Mouse (Mus musculus): ENCODE data around the gene Acta2. TPM values are rescaled to one million over a fixed set of nuclear protein-coding genes. Genes with fewer than 3 reads are reported as not detected.

Acta2 gene
- polyA plus RNA-seq, 1 experiment = 39.0 TPM

DNA sequence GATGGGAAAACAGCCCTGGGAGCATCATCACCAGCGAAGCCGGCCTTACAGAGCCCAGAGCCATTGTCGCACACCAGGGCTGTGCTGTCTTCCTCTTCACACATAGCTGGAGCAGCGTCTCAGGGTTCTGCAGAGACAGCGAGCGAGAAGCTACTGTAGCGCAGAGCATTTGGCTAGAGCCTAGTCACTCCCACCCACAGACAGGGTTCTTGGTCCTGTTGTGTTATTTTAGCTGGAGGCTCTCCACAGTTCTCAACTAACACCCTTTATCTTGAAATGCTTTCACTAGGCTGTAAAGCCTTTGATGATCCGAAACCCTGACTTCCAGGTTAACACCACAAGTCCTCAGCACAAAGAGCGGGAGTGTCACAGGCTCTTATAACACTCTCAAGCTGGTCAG is 2.9 kb downstream of the Acta2 start:
- Histone ChIP-seq H3K27ac (ENCODE audit: insufficient read depth, low read length) (no peak overlapping the region), H3K4me3 (ENCODE audit: insufficient read depth, low read length) (no peak overlapping the region), H3K4me1 (ENCODE audit: control insufficient read depth, insufficient read depth, low read length) (no peaks in the 10 kb centered on the region; the same call in 1 of the 2 replicates)
- TF ChIP-seq CTCF (IDR thresholded peaks at IDR 0.05; ENCODE audit: extremely low read depth, insufficient read depth, low read length) (no peak), POLR2A (IDR thresholded peaks at IDR 0.05; ENCODE audit: extremely low read depth, insufficient read depth, low read length) (no peak)

DNA sequence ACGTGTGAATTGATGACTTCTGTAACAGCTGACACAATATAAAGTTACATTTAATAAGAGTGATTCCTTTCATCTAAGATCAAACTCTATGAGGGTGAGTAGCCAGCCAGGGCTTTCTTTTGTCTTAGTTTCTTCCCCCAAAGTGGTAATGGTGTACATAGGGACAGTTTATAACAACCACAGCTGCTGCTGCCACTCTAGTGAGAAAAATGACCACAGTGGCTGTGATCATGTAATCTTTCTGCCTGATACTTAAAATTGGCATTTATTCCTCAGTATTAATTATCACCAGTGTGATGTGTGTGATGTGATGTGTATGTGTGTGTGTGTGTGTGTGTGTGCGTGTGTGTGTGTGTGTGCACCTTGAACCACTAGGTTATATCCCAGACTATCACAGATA is 3.5 kb downstream of the Acta2 start:
- Histone ChIP-seq H3K27ac (ENCODE audit: insufficient read depth, low read length) (no peak overlapping the region), H3K4me3 (ENCODE audit: insufficient read depth, low read length) (no peak overlapping the region), H3K4me1 (ENCODE audit: control insufficient read depth, insufficient read depth, low read length) (no peaks in the 10 kb centered on the region; the same call in 1 of the 2 replicates)
- TF ChIP-seq POLR2A (IDR thresholded peaks at IDR 0.05; ENCODE audit: extremely low read depth, insufficient read depth, low read length) = no peak
- no peak for TF ChIP-seq CTCF (IDR thresholded peaks at IDR 0.05; ENCODE audit: extremely low read depth, insufficient read depth, low read length)

DNA sequence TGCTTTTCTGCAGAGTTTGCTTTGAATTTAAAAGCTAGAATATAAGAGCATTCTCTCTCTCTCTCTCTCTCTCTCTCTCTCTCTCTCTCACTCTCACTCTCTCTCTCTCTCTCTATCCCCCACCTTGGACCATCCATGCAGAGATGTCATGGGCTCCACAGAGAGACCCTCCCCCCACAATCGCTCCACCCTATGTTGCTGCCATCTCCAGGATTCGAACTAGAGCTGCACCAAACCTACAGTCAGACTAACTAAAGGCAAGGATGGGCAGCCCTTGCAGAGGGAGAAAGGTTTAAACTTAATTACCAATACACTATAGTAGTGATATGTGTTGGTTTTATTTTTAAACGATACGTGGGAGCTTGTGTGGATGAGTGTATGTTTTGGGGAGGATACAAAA is 4.8 kb downstream of the Acta2 start:
- Histone ChIP-seq H3K4me1 (ENCODE audit: control insufficient read depth, insufficient read depth, low read length) (no peaks in the 10 kb centered on the region; the same call in 1 of the 2 replicates), H3K27ac (ENCODE audit: insufficient read depth, low read length) (no peak overlapping the region), H3K4me3 (ENCODE audit: insufficient read depth, low read length) (no peak overlapping the region)
- TF ChIP-seq POLR2A (IDR thresholded peaks at IDR 0.05; ENCODE audit: extremely low read depth, insufficient read depth, low read length) = no peak
- no peak for TF ChIP-seq CTCF (IDR thresholded peaks at IDR 0.05; ENCODE audit: extremely low read depth, insufficient read depth, low read length)

DNA sequence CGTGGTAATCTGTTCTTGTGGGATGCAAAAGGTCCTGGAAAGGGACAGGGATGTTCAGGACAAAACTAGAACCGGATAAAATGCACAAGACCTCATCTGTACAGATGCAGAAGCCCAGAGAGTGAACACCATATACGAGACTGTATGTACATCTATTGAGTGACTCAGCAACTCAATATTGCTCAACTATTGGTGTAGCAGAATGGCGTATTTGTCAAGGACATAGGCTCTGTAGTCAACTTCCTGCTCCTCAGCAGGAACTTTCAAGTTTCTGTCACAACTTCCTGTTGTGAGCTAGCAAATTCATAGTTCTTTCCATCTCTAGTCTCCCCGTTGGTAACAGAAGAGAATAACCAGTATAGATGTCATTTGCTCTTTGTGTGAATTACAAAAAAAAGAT is 6.8 kb downstream of the Acta2 start:
- Histone ChIP-seq H3K4me1 (ENCODE audit: control insufficient read depth, insufficient read depth, low read length) (no peaks in the 10 kb centered on the region; the same call in 1 of the 2 replicates), H3K4me3 (ENCODE audit: insufficient read depth, low read length) (no peak overlapping the region)

DNA sequence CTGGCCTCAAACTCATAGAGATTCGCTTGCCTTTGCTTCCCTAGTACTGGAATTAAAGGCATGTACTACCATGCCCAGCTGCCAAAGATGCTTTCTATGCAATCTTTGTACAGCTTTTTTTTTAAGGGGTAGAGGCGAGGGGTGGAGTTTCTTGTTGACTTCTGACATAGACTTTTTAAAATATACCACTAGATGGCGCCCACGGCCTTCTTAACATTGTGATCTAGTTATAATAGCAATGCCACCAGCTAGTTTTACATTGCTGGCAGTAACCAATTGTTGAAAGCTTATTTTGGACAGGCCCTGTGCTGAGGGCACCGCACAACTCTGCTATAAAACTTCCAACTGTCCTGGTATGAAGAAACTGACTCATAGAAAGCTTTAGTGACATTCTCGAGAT is 11.3 kb downstream of the Acta2 start:
- no peak overlapping the region for H3K4me3 ChIP-seq (ENCODE audit: insufficient read depth, low read length)
- TF ChIP-seq CTCF (IDR thresholded peaks at IDR 0.05; ENCODE audit: extremely low read depth, insufficient read depth, low read length) (peak; percentile 36; the same call in 1 of the 2 replicates), POLR2A (IDR thresholded peaks at IDR 0.05; ENCODE audit: extremely low read depth, insufficient read depth, low read length) (no peak)
- no peaks in the 10 kb centered on the region for H3K4me1 ChIP-seq (ENCODE audit: control insufficient read depth, insufficient read depth, low read length)
- H3K27ac ChIP-seq (ENCODE audit: insufficient read depth, low read length) = no peak overlapping the region

More for the DNA sequence above, 6.8 kb downstream of the Acta2 start:
- no peak overlapping the region for H3K27ac ChIP-seq (ENCODE audit: insufficient read depth, low read length)
- TF ChIP-seq POLR2A (IDR thresholded peaks at IDR 0.05; ENCODE audit: extremely low read depth, insufficient read depth, low read length) (no peak), CTCF (IDR thresholded peaks at IDR 0.05; ENCODE audit: extremely low read depth, insufficient read depth, low read length) (no peak)

DNA sequence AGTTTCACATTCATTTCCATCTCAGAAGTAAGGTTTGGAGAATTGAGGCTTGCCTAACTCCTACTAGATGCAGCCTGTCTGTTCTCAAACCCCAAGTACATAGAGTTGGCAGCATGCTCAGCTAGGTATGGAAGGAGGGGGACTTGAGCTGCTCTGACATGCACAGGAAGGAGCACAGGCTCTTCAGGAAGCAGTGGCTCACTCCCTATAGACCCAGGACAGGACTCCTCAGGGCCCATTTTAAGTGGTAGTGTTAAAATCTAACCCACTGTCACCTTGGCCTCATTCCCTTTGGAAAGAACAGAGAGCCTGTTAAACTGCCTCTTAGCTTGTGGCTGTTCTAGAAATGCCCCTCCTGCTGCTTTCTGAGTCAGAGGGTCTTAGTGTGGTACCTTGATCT is 12.5 kb downstream of the Acta2 start:
- Histone ChIP-seq H3K27ac (ENCODE audit: insufficient read depth, low read length) (no peak overlapping the region), H3K4me1 (ENCODE audit: control insufficient read depth, insufficient read depth, low read length) (no peaks in the 10 kb centered on the region), H3K4me3 (ENCODE audit: insufficient read depth, low read length) (no peak overlapping the region)
- TF ChIP-seq CTCF (IDR thresholded peaks at IDR 0.05; ENCODE audit: extremely low read depth, insufficient read depth, low read length) (no peak), POLR2A (IDR thresholded peaks at IDR 0.05; ENCODE audit: extremely low read depth, insufficient read depth, low read length) (no peak)

DNA sequence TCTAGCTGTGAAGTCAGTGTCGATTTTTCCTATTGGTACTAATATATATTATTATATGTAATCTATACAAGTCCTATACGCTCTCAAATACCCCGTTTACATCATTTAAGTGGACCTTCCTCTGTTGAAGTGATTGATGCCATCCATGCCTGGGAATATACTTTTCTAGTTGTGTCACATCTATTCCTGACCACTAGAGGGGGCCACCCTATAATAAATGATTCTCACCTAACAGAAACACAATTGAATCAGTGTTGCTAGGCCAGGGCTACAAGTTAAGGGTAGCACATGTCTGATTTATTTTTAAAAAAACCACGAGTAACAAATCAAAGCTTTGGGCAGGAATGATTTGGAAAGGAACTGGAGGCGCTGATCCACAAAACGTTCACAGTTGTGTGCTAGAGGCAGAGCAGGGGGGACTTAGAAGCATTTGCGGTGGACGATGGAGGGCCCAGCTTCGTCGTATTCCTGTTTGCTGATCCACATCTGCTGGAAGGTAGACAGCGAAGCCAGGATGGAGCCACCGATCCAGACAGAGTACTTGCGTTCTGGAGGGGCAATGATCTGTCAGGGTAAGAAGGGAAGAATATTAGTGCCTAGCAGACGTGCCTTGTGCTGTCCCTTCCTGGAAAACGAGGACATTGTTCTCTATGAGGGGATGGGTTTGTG is 14.0 kb downstream of the Acta2 start:
- no peak for TF ChIP-seq POLR2A (IDR thresholded peaks at IDR 0.05; ENCODE audit: extremely low read depth, insufficient read depth, low read length)
- 0 out of 2 replicates have a peak, but pooled peaks have one; percentile 11 for TF ChIP-seq CTCF (IDR thresholded peaks at IDR 0.05; ENCODE audit: extremely low read depth, insufficient read depth, low read length)
- H3K27ac ChIP-seq (ENCODE audit: insufficient read depth, low read length) = no peak overlapping the region

DNA sequence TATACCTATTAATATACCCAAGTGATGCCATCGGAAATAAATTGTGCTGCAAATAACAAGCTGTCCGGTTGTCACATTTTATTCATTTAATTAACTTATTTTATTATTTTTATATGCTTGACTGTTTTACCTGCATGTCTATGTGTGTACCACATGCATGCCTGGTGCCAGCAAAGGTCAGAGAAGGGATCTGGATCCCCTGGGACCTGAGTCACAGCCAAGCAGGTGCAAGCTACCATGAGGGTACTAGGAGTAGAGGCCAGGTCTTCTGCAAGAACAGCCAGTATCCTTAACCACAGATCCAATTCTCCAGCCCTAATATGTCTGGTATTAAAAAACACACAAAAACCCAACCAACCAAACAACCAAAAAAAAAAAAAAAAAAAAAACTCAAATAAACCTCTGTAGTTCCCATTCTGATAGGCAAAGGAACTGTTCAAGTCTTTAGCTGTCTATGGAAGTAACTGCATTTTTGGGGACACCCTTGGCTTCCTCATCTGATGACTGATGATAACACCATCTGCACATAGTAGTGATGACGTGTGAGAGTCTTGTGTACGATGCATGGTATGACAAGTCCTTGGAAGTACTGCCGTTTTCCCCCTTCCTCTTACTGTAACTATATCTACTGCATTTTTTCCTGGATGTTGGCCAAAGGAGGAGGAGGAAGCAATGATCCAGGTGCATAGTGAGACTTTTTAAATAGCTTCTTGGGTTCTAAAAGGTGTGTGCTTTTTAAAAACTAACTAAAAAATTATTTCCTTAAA is 14.9 kb downstream of the Acta2 start:
- Histone ChIP-seq H3K4me1 (ENCODE audit: control insufficient read depth, insufficient read depth, low read length) (no peaks in the 10 kb centered on the region), H3K27ac (ENCODE audit: insufficient read depth, low read length) (no peak overlapping the region), H3K4me3 (ENCODE audit: insufficient read depth, low read length) (no peak overlapping the region)
- TF ChIP-seq CTCF (IDR thresholded peaks at IDR 0.05; ENCODE audit: extremely low read depth, insufficient read depth, low read length) = no peak
- TF ChIP-seq POLR2A (IDR thresholded peaks at IDR 0.05; ENCODE audit: extremely low read depth, insufficient read depth, low read length) = no peak

More for the DNA sequence above, 14.0 kb downstream of the Acta2 start:
- H3K4me3 ChIP-seq (ENCODE audit: insufficient read depth, low read length) = no peak overlapping the region
- H3K4me1 ChIP-seq (ENCODE audit: control insufficient read depth, insufficient read depth, low read length) = no peaks in the 10 kb centered on the region

DNA sequence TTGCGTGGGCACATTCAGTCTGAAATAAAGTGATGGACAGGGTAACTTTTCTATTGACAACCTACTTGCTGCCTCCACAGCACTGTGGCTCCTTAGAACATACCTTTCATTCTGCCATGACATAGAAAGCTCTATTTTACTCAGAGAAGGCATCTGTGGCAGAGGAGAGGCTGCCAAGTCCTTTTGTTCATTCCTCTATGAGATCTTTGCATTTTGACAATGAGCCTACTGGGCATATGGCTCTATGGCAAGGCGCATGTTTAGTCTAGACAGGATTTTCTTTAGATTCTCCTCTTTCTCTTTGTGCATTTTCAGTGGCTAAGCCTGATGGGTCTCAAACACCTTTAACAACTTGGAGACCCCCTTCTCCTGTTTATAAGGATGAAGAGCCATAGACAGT is 17.6 kb downstream of the Acta2 start:
- TF ChIP-seq CTCF (IDR thresholded peaks at IDR 0.05; ENCODE audit: extremely low read depth, insufficient read depth, low read length) (no peak), POLR2A (IDR thresholded peaks at IDR 0.05; ENCODE audit: extremely low read depth, insufficient read depth, low read length) (no peak)
- Histone ChIP-seq H3K4me3 (ENCODE audit: insufficient read depth, low read length) (no peak overlapping the region), H3K27ac (ENCODE audit: insufficient read depth, low read length) (no peak overlapping the region), H3K4me1 (ENCODE audit: control insufficient read depth, insufficient read depth, low read length) (peaks cover 1% of the 10 kb centered on the region; the same call in 1 of the 2 replicates)

DNA sequence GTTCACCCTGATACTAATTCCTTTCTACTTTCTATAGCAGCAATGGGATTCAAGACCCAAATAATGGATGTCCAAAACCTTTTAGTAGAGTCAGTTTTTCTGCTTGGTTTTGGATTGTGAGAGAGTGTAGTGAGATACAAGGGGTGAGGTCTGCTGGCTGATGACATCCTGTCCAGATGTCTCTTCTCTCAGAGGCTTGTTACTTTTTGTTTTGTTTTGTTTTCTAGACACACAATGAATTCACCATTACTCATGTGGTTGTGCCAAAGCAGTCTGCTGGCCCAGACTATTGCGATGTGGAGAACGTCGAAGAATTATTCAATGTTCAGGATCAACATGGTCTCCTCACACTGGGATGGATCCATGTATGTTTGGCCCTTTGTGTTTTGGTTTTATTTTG is 19.3 kb downstream of the Acta2 start:
- H3K27ac ChIP-seq (ENCODE audit: insufficient read depth, low read length) = no peak overlapping the region
- peaks cover 3% of the 10 kb centered on the region for H3K4me1 ChIP-seq (ENCODE audit: control insufficient read depth, insufficient read depth, low read length)
- H3K4me3 ChIP-seq (ENCODE audit: insufficient read depth, low read length) = no peak overlapping the region
- TF ChIP-seq CTCF (IDR thresholded peaks at IDR 0.05; ENCODE audit: extremely low read depth, insufficient read depth, low read length) (no peak), POLR2A (IDR thresholded peaks at IDR 0.05; ENCODE audit: extremely low read depth, insufficient read depth, low read length) (no peak)
